Mouse (Mus musculus) neural tube, embryonic 14.5 days (tissue): ENCODE measurements around the gene Gcgr. TPM values are rescaled to one million over a fixed set of nuclear protein-coding genes. Genes with fewer than 3 reads are reported as not detected.

Experiments
- ATAC-seq: fragments of 200-750 bp; cut with Nextera tagmentation; 2 replicates; pipeline ENCODE4 v1.8.0; 2017; ENCODE audit warnings: low read depth, mild to moderate bottlenecking, moderate TSS enrichment, moderate library complexity
- H3K27ac ChIP-seq: fragments of 300-500 bp; sonication (generic); 2 replicates; pipeline ENCODE4 v1.5.1; 2014; ENCODE audit warnings: low read depth, mild to moderate bottlenecking, control low read depth, low read length, moderate library complexity, mixed read lengths
- H3K27me3 ChIP-seq: fragments of 300-500 bp; sonication (generic); 2 replicates; pipeline ENCODE4 v1.6.1; 2014; ENCODE audit warnings: low read length; ENCODE audit not compliant: control insufficient read depth, insufficient read depth
- H3K36me3 ChIP-seq: fragments of 300-500 bp; sonication (generic); 2 replicates; pipeline ENCODE4 v1.6.1; 2014; ENCODE audit warnings: low read length, mixed read lengths; ENCODE audit not compliant: control insufficient read depth, insufficient read depth
- H3K4me1 ChIP-seq: fragments of 300-500 bp; sonication (generic); 2 replicates; pipeline ENCODE4 v1.6.1; 2014; ENCODE audit warnings: low read length; ENCODE audit not compliant: control insufficient read depth, insufficient read depth
- H3K4me2 ChIP-seq: fragments of 300-500 bp; sonication (generic); 2 replicates; pipeline ENCODE4 v1.6.1; 2014; ENCODE audit warnings: mild to moderate bottlenecking, low read depth, low read length, control low read depth
- H3K4me3 ChIP-seq: fragments of 300-500 bp; sonication (generic); 2 replicates; pipeline ENCODE4 v1.5.1; 2014; ENCODE audit warnings: low read depth, low read length, control low read depth, mixed read lengths
- H3K9ac ChIP-seq: fragments of 300-500 bp; sonication (generic); replicated peaks from 2 replicates; pipeline ENCODE4 v1.6.1; 2014; ENCODE audit warnings: low read depth, mild to moderate bottlenecking, control low read depth, low read length, mixed read lengths
- H3K9me3 ChIP-seq: fragments of 300-500 bp; sonication (generic); 2 replicates; pipeline ENCODE4 v1.6.1; 2016; ENCODE audit warnings: low read length; ENCODE audit not compliant: control insufficient read depth
- WGBS: fragments of 180-500 bp; shearing (Covaris S2); extraction: QIAGEN DNeasy Blood & Tissue Kit; methylation state at CpG from one replicate; pipeline ENCODE4 v1.1.7; 2014; 5-methylcytosine and 5-hydroxymethylcytosine counted together
- polyA plus RNA-seq: library from polyadenylated mRNA; unstranded; fragments of >200 nt; fragmentation: Nextera tagmentation; extraction: Ambion mirVana; gene quantifications from 2 replicates; pipeline ENCODE4 v1.2.1, GENCODE M21; 2014

The Gcgr gene
- polyA plus RNA-seq, 1 experiment from 2014 or later = 0.19 TPM

DNA sequence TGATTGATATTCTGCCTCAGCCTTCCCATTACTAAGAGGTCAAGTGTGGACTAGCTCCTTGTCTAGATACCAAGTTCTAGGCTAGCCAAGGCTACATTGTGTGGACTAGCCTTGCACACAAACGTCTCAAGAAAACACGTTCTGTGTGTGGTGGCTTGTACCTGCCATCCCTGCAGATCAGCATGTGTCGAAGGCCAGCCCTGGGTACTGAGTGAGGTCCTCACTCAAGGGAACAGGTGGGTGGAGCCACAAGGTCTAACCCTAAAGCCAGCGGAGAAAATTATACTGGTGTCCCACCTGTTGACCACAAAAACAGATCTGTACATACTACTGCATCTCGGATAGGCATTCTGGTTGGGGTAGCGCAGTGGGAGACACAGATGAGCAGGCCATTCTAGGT lies 30.6 kb upstream of the Gcgr start:
- Histone ChIP-seq H3K27me3 (no peaks in the 10 kb centered on the region), H3K4me1 (no peaks in the 10 kb centered on the region), H3K4me3 (no peak overlapping the region), H3K9ac (no peak overlapping the region), H3K9me3 (no peaks in the 10 kb centered on the region), H3K4me2 (no peak overlapping the region), H3K36me3 (peaks cover 19% of the 10 kb centered on the region), H3K27ac (no peak overlapping the region)
- WGBS = 87% methylated on average over 6 of the region's 6 CpGs
- no peak for ATAC-seq

DNA sequence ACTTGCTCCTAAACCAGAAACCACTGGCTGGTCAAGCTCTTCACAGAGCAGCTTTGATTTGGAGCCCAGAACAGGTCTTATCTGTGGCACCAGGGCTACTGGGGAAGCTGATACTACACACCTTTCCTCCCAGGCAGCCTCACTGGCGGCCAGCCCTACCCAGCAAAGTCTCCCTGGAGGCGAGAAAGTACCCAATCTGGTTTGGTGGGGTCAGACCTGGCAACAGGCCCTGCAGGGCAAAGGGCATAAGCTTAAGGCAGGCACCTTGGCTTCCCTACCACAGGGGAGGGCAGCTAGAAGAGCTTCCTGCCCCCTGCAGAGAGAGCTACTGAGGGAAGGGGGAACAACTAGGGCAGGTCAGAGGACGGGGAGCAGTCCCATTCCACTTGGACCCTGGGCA lies 30.1 kb upstream of the Gcgr start:
- no peak for ATAC-seq
- no peak overlapping the region for H3K27ac ChIP-seq
- peaks cover 15% of the 10 kb centered on the region for H3K36me3 ChIP-seq
- no peaks in the 10 kb centered on the region for H3K9me3 ChIP-seq
- H3K4me2 ChIP-seq = no peak overlapping the region
- H3K4me1 ChIP-seq = no peaks in the 10 kb centered on the region
- H3K27me3 ChIP-seq = no peaks in the 10 kb centered on the region
- 22% methylated on average over 3 of the region's 3 CpGs for WGBS
- no peak overlapping the region for H3K4me3 ChIP-seq
- no peak overlapping the region for H3K9ac ChIP-seq

DNA sequence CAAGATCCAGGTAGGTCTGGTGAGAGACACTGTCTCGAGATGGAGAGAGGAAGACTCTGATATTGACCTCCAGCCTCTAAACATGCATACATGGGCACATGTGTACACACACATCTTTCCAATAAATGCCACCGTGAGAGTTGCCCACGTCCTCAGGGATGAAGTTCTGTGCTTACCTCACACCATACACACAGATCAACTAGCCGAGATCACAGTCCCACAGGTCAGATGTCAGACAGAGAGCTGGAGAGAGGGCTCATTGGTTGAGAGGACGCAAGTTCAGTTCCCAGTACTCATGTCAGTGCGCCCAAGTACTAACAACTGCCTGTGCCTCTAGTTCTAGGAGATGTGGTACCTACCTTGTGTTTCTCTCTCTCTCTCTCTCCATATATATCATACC lies 29.5 kb upstream of the Gcgr start:
- no peak overlapping the region for H3K4me2 ChIP-seq
- 72% methylated on average over 6 of the region's 6 CpGs for WGBS
- H3K4me3 ChIP-seq = no peak overlapping the region
- H3K27me3 ChIP-seq = no peaks in the 10 kb centered on the region
- no peaks in the 10 kb centered on the region for H3K4me1 ChIP-seq
- H3K9ac ChIP-seq = no peak overlapping the region
- H3K9me3 ChIP-seq = no peaks in the 10 kb centered on the region
- no peak overlapping the region for H3K27ac ChIP-seq
- ATAC-seq = no peak
- peaks cover 8% of the 10 kb centered on the region; the same call in 1 of the 2 replicates for H3K36me3 ChIP-seq

DNA sequence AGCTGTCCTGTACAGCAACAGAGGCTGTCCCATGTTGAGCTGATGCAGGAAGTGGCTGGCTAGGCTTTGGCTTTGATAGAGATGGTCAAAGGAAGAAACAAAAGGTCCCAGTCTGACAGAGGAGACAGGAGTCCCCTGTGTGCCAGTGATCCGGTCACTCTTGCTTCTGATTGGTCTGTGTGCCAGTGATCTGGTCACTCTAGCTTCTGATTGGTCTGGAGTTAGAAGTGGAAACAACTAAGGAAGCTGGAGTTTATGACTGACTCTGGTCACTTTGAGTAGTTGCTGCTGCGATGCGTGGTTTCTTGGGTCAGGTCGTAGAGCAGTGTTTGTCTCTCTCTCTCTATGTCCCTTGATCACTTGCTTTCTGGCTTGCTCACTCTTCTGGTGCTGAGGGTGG lies 28.8 kb upstream of the Gcgr start:
- no peaks in the 10 kb centered on the region for H3K9me3 ChIP-seq
- WGBS = 81% methylated on average over 4 of the region's 4 CpGs
- no peak overlapping the region for H3K27ac ChIP-seq
- no peak overlapping the region for H3K9ac ChIP-seq
- no peaks in the 10 kb centered on the region for H3K4me1 ChIP-seq
- no peak for ATAC-seq
- no peak overlapping the region for H3K4me2 ChIP-seq
- peaks cover 3% of the 10 kb centered on the region; the same call in 1 of the 2 replicates for H3K36me3 ChIP-seq
- H3K27me3 ChIP-seq = no peaks in the 10 kb centered on the region
- no peak overlapping the region for H3K4me3 ChIP-seq

DNA sequence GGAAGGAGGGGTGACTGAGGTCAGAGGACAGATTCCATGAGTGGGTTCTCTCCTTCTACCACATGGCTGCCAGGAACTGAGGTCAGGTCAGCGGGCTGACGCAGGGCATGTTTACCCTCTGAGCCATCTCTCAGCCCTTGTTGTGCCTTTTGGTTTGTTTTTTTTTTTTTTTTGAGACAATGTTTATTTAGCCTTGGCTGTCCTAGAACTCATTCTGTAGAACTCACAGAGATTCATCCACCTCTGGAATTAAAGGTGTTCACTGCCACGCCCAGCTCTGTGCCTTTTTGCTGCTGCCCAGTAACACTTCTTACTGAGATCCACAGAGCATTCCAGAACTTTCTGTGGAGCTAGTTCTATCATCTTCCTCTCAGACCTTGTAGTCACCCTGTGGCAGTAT lies 24.8 kb upstream of the Gcgr start:
- WGBS = 97% methylated on average over 3 of the region's 3 CpGs
- no peaks in the 10 kb centered on the region for H3K27me3 ChIP-seq
- no peak overlapping the region for H3K27ac ChIP-seq
- no peaks in the 10 kb centered on the region for H3K9me3 ChIP-seq
- no peak for ATAC-seq
- no peak overlapping the region for H3K4me3 ChIP-seq
- no peak overlapping the region for H3K4me2 ChIP-seq
- H3K4me1 ChIP-seq = peaks cover 3% of the 10 kb centered on the region; the same call in 1 of the 2 replicates
- H3K9ac ChIP-seq = no peak overlapping the region
- H3K36me3 ChIP-seq = no peaks in the 10 kb centered on the region

DNA sequence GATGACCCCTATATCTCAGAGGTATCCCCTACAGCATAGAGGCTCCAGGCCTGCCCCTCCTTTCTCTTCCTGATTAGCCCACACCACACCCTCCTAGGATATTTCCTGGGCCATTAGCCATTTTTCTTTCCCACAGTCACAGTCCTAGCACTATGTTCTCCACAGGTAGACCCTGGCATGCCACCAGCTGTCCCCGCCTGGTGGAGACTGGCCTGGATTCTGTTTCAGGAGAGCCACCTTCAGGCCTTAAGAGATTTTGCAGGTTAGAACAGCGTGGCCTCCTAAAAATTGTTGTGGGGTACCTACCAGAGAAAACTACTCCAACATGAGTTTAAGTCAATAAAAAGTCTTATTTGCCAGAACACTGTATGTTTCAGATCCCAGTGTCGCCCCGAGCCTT lies 23.6 kb upstream of the Gcgr start:
- no peaks in the 10 kb centered on the region for H3K36me3 ChIP-seq
- H3K4me1 ChIP-seq = peaks cover 4% of the 10 kb centered on the region; the same call in 1 of the 2 replicates
- H3K27me3 ChIP-seq = no peaks in the 10 kb centered on the region
- 43% methylated on average over 4 of the region's 4 CpGs for WGBS
- no peak for ATAC-seq
- H3K9me3 ChIP-seq = no peaks in the 10 kb centered on the region
- no peak overlapping the region for H3K4me2 ChIP-seq
- no peak overlapping the region for H3K9ac ChIP-seq
- no peak overlapping the region for H3K27ac ChIP-seq
- H3K4me3 ChIP-seq = no peak overlapping the region

DNA sequence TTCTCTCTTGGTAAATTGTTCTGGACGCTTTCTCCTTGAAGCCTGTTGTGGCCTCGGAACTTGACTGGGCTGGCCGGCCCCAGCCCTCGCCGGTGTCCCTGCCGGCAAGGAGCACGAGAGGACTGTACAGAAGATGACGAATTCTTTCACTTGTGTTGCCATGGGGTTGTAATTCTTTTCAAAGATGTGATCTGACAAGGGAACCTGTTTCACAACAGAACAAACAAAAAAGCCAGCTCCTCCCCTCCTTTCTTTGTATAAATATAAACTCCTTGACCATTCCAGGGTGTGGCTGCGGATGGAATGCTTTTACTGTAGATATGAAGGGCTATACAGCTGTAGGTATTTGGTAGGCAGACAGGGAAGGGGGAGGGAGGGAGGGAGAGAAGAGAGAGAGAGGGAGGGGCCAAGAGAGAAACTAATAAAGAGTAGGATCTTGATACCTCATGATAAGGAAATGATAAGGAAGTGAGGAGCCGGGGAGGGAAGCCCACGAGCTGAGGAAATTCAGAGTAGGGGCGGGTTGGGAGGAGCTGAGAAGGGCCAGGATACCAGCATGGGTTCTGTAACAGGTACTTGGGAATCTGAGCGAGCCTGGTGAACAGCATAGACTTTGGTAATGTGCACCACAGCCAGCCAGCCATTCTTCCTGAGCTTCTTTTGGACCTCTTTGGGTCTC lies 22.7 kb upstream of the Gcgr start:
- no peak overlapping the region for H3K4me3 ChIP-seq
- no peak overlapping the region for H3K9ac ChIP-seq
- H3K27ac ChIP-seq = no peak overlapping the region
- WGBS = 65% methylated on average over 13 of the region's 13 CpGs
- H3K36me3 ChIP-seq = no peaks in the 10 kb centered on the region
- no peaks in the 10 kb centered on the region for H3K9me3 ChIP-seq
- ATAC-seq = no peak
- no peaks in the 10 kb centered on the region for H3K27me3 ChIP-seq
- peaks cover 4% of the 10 kb centered on the region; the same call in 1 of the 2 replicates for H3K4me1 ChIP-seq
- no peak overlapping the region for H3K4me2 ChIP-seq

DNA sequence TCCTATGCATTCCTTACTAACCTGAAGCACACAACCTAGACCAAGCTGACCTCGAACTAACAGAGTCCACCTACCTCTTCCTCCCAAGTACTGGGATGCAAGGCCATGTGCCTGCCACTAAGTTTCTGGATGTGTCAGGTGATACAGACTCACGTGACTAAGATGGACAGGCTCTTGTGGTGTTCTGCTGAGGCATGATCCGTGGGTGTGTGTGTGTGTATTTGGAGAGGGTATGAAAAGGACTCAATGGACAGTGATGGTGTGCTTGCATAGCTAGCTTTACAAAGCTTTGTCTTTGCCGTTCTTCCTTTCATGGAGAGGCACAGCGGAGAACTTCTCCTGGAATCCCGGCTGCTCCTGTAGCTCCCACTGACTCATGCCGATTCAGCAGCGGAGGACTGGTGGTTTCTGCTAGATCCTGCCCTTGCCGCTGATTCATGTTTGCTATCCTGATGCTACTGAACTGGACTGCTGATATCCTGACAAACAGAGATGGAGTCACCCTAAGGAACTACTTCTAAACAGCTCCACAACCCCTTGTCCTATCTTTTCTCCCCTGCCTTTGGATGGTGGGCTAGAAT lies 22.1 kb upstream of the Gcgr start:
- H3K4me2 ChIP-seq = no peak overlapping the region
- 89% methylated on average over 9 of the region's 9 CpGs for WGBS
- no peak overlapping the region for H3K4me3 ChIP-seq
- no peaks in the 10 kb centered on the region for H3K9me3 ChIP-seq
- no peak overlapping the region for H3K27ac ChIP-seq
- no peaks in the 10 kb centered on the region for H3K27me3 ChIP-seq
- no peaks in the 10 kb centered on the region for H3K36me3 ChIP-seq
- no peak for ATAC-seq
- H3K9ac ChIP-seq = no peak overlapping the region
- peaks cover 4% of the 10 kb centered on the region; the same call in 1 of the 2 replicates for H3K4me1 ChIP-seq

DNA sequence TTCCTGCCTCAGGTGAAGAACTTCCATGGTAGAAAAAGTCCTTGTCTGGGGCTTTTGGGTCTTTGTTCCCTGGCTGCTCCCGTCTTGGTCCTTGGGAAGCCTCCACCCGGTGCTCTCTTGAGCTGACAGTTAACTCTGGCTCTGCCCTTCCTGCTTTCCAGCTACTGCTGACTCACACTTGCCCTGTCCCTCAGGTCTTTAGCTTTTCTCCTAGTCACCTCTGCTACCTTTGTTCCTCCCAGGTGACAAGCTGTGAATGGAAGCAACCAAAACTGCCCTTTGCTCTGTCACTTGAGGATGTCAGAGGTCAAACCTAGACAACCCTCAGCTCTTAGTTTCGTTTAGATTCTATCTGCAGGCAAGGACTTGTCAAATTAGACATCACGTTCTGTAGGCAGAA lies 20.6 kb upstream of the Gcgr start:
- Histone ChIP-seq H3K4me1 (peaks cover 4% of the 10 kb centered on the region; the same call in 1 of the 2 replicates), H3K36me3 (no peaks in the 10 kb centered on the region), H3K4me3 (no peak overlapping the region), H3K27ac (no peak overlapping the region), H3K4me2 (no peak overlapping the region), H3K9ac (no peak overlapping the region), H3K9me3 (no peaks in the 10 kb centered on the region), H3K27me3 (no peaks in the 10 kb centered on the region)
- ATAC-seq = no peak
- WGBS = 64% methylated on average over 4 of the region's 4 CpGs
